Mouse (Mus musculus) neural tube, embryonic 14.5 days (tissue): ENCODE results near the gene Pdcd5. TPM values are rescaled to one million over a fixed set of nuclear protein-coding genes. Genes with fewer than 3 reads are reported as not detected.

Experiments used
- ATAC-seq: fragments of 200-750 bp; cut with Nextera tagmentation; 2 replicates; pipeline ENCODE4 v1.8.0; 2017; ENCODE audit warnings: low read depth, mild to moderate bottlenecking, moderate TSS enrichment, moderate library complexity
- H3K27ac ChIP-seq: fragments of 300-500 bp; sonication (generic); 2 replicates; pipeline ENCODE4 v1.5.1; 2014; ENCODE audit warnings: low read depth, mild to moderate bottlenecking, control low read depth, low read length, moderate library complexity, mixed read lengths
- H3K27me3 ChIP-seq: fragments of 300-500 bp; sonication (generic); 2 replicates; pipeline ENCODE4 v1.6.1; 2014; ENCODE audit warnings: low read length; ENCODE audit not compliant: control insufficient read depth, insufficient read depth
- H3K36me3 ChIP-seq: fragments of 300-500 bp; sonication (generic); 2 replicates; pipeline ENCODE4 v1.6.1; 2014; ENCODE audit warnings: low read length, mixed read lengths; ENCODE audit not compliant: control insufficient read depth, insufficient read depth
- H3K4me1 ChIP-seq: fragments of 300-500 bp; sonication (generic); 2 replicates; pipeline ENCODE4 v1.6.1; 2014; ENCODE audit warnings: low read length; ENCODE audit not compliant: control insufficient read depth, insufficient read depth
- H3K4me2 ChIP-seq: fragments of 300-500 bp; sonication (generic); 2 replicates; pipeline ENCODE4 v1.6.1; 2014; ENCODE audit warnings: mild to moderate bottlenecking, low read depth, low read length, control low read depth
- H3K4me3 ChIP-seq: fragments of 300-500 bp; sonication (generic); 2 replicates; pipeline ENCODE4 v1.5.1; 2014; ENCODE audit warnings: low read depth, low read length, control low read depth, mixed read lengths
- H3K9ac ChIP-seq: fragments of 300-500 bp; sonication (generic); replicated peaks from 2 replicates; pipeline ENCODE4 v1.6.1; 2014; ENCODE audit warnings: low read depth, mild to moderate bottlenecking, control low read depth, low read length, mixed read lengths
- H3K9me3 ChIP-seq: fragments of 300-500 bp; sonication (generic); 2 replicates; pipeline ENCODE4 v1.6.1; 2016; ENCODE audit warnings: low read length; ENCODE audit not compliant: control insufficient read depth
- WGBS: fragments of 180-500 bp; shearing (Covaris S2); extraction: QIAGEN DNeasy Blood & Tissue Kit; methylation state at CpG from one replicate; pipeline ENCODE4 v1.1.7; 2014; 5-methylcytosine and 5-hydroxymethylcytosine counted together
- polyA plus RNA-seq: library from polyadenylated mRNA; unstranded; fragments of >200 nt; fragmentation: Nextera tagmentation; extraction: Ambion mirVana; gene quantifications from 2 replicates; pipeline ENCODE4 v1.2.1, GENCODE M21; 2014

Pdcd5 gene
- polyA plus RNA-seq: 285 and 291 TPM in 2 replicates

GRCm38 (mm10) chr7:35647101-35647698 lies at the start of gene Pdcd5:
Gene Pdcd5 (minus strand): TSS chr7:35647521.
- Histone ChIP-seq H3K9ac (peak within 1 kb of the TSS; percentile 91), H3K4me3 (peak within 1 kb of the TSS; percentile 88), H3K4me2 (peak within 1 kb of the TSS; percentile 69), H3K36me3 (peaks cover 17% of the 10 kb centered on the region), H3K4me1 (no peaks in the 10 kb centered on the region), H3K27ac (peak within 1 kb of the TSS; percentile 72), H3K9me3 (no peaks in the 10 kb centered on the region), H3K27me3 (no peaks in the 10 kb centered on the region)
- peak; percentile 94 for ATAC-seq
- WGBS: 2% methylated on average over 56 of the region's 64 CpGs

DNA sequence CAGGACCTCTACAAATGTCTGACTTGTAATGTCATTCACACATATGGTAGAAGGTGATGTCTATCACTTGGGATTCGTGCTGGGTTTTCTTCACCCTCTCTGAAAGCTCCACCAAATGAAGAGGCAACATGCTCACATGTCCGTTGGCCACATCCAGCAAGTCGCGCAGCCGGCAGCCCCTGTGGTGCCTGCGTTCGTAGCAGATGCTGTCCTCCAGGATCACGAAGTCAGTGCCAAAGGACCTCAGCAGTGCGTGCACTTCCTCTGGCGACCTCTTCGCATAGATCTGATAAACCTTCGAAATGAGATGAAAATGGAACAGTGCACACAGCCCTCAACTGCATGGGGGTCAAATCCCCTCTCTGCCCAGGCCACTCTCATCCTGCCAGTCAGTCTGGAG lies 45.3 kb upstream of the Pdcd5 start:
- no peaks in the 10 kb centered on the region for H3K36me3 ChIP-seq
- peaks cover 4% of the 10 kb centered on the region; the same call in 1 of the 2 replicates for H3K4me1 ChIP-seq
- H3K4me3 ChIP-seq: no peak overlapping the region
- ATAC-seq: no peak
- H3K9ac ChIP-seq: no peak overlapping the region
- no peak overlapping the region for H3K4me2 ChIP-seq
- H3K27me3 ChIP-seq: no peaks in the 10 kb centered on the region
- no peak overlapping the region for H3K27ac ChIP-seq
- 85% methylated on average over 12 of the region's 12 CpGs for WGBS
- H3K9me3 ChIP-seq: no peaks in the 10 kb centered on the region

DNA sequence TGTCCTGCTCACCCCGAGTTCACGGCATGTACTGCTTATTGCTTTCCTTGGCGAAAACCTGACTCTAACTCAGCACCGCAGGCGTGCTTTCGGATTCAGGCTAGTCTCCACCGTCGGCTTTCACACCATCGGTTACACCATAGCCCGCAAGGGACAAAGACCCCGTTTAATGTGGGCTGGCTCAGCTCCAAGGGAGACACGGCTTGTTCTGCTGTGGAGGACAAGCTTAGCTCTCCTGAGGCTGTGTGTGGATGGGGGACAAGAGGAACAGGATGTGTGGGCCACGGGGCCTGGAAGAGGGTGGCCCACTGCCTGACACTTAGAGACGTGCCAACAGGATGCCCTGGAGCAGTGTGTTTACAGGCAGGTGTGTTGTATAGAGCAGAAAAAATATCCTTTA lies 44.8 kb upstream of the Pdcd5 start:
- ATAC-seq: peak; percentile 67
- H3K36me3 ChIP-seq: no peaks in the 10 kb centered on the region
- H3K9ac ChIP-seq: no peak overlapping the region
- 57% methylated on average over 14 of the region's 14 CpGs for WGBS
- no peak overlapping the region for H3K4me3 ChIP-seq
- no peak overlapping the region for H3K4me2 ChIP-seq
- no peak overlapping the region for H3K27ac ChIP-seq
- H3K27me3 ChIP-seq: no peaks in the 10 kb centered on the region
- H3K9me3 ChIP-seq: no peaks in the 10 kb centered on the region
- peaks cover 4% of the 10 kb centered on the region; the same call in 1 of the 2 replicates for H3K4me1 ChIP-seq

- no peak overlapping the region for H3K9ac ChIP-seq
- H3K27me3 ChIP-seq: no peaks in the 10 kb centered on the region
- H3K4me1 ChIP-seq: peaks cover 4% of the 10 kb centered on the region; the same call in 1 of the 2 replicates
- WGBS: 77% methylated on average over 11 of the region's 11 CpGs
- ATAC-seq: no peak
- H3K36me3 ChIP-seq: no peaks in the 10 kb centered on the region
- no peak overlapping the region for H3K4me3 ChIP-seq
- no peaks in the 10 kb centered on the region for H3K9me3 ChIP-seq
- H3K4me2 ChIP-seq: no peak overlapping the region
- H3K27ac ChIP-seq: no peak overlapping the region
These were observed 41.5 kb upstream of the Pdcd5 start for GRCm38 (mm10) chr7:35688781-35689349.

- Histone ChIP-seq H3K4me1 (peaks cover 4% of the 10 kb centered on the region; the same call in 1 of the 2 replicates), H3K9me3 (no peaks in the 10 kb centered on the region), H3K4me2 (no peak overlapping the region), H3K9ac (no peak overlapping the region), H3K27ac (no peak overlapping the region), H3K36me3 (no peaks in the 10 kb centered on the region), H3K4me3 (no peak overlapping the region), H3K27me3 (no peaks in the 10 kb centered on the region)
- ATAC-seq: no peak
- WGBS: 36% methylated on average over 9 of the region's 9 CpGs
These were observed 41.0 kb upstream of the Pdcd5 start for GRCm38 (mm10) chr7:35688276-35688675.

DNA sequence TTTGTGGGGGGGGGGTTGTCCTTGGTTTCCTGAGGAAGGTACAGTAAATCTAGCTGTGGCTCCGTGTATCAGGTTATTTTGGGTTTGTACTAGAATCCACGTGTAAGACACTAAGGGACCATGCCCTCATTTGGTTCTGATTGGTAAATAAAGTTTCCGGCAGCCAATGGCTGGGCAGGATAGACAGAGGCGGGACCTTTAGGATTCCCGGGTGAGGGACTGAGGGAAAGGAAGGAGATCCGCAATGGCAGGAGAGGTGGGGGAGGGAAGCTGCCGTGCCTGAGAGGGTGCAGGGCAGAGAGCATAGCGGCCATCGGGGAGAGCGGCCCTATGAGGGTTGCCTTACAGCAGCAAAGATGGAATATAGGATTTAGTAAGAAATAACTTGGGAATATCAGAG lies 39.9 kb upstream of the Pdcd5 start:
- no peaks in the 10 kb centered on the region for H3K27me3 ChIP-seq
- H3K4me1 ChIP-seq: peaks cover 4% of the 10 kb centered on the region; the same call in 1 of the 2 replicates
- no peaks in the 10 kb centered on the region for H3K9me3 ChIP-seq
- H3K9ac ChIP-seq: no peak overlapping the region
- H3K27ac ChIP-seq: no peak overlapping the region
- peak overlapping the region; percentile 12; the same call in 1 of the 2 replicates for H3K4me2 ChIP-seq
- ATAC-seq: no peak
- WGBS: 23% methylated on average over 10 of the region's 10 CpGs
- H3K36me3 ChIP-seq: no peaks in the 10 kb centered on the region
- no peak overlapping the region for H3K4me3 ChIP-seq

- Histone ChIP-seq H3K27me3 (no peaks in the 10 kb centered on the region), H3K9ac (no peak overlapping the region), H3K4me3 (no peak overlapping the region), H3K27ac (no peak overlapping the region), H3K36me3 (no peaks in the 10 kb centered on the region), H3K9me3 (no peaks in the 10 kb centered on the region), H3K4me1 (peaks cover 4% of the 10 kb centered on the region; the same call in 1 of the 2 replicates), H3K4me2 (peak overlapping the region; percentile 12; the same call in 1 of the 2 replicates)
- ATAC-seq: peak; percentile 25; the same call in 1 of the 2 replicates
- WGBS: 30% methylated on average over 13 of the region's 13 CpGs
These were observed 39.4 kb upstream of the Pdcd5 start for GRCm38 (mm10) chr7:35686756-35687155.

DNA sequence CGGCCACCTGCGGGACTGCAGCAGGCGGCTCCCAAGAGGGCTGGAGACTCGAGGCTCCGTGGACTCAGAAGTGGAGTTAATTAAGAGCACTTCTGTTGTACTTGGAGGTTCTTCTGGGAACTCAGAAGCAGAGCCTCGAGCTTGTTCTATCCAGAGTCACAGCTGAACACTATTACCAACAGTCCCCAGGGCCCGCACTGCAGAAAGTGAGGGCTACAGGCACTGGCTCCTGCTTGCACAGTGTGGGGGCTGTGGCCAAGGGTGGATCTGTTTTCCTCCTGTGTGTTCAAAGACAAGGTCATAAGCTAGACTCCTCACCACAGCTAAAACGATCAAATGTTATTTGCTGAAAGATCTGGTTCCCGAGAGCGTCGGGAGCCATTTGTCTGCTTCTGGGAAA lies 38.9 kb upstream of the Pdcd5 start:
- 0 out of 2 replicates have a peak, but pooled peaks have one; percentile 36 for ATAC-seq

GRCm38 (mm10) chr7:35683409-35684122 lies 36.2 kb upstream of the Pdcd5 start:
- H3K27ac ChIP-seq: no peak overlapping the region
- H3K4me1 ChIP-seq: no peaks in the 10 kb centered on the region
- no peak overlapping the region for H3K4me3 ChIP-seq
- no peaks in the 10 kb centered on the region for H3K9me3 ChIP-seq
- 78% methylated on average over 6 of the region's 6 CpGs for WGBS
- no peak for ATAC-seq
- H3K9ac ChIP-seq: no peak overlapping the region
- no peak overlapping the region for H3K4me2 ChIP-seq
- H3K36me3 ChIP-seq: no peaks in the 10 kb centered on the region
- H3K27me3 ChIP-seq: no peaks in the 10 kb centered on the region

More for the DNA sequence above, 38.9 kb upstream of the Pdcd5 start:
- no peaks in the 10 kb centered on the region for H3K27me3 ChIP-seq
- no peak overlapping the region for H3K27ac ChIP-seq
- no peaks in the 10 kb centered on the region for H3K36me3 ChIP-seq
- WGBS: 64% methylated on average over 11 of the region's 11 CpGs
- no peak overlapping the region for H3K4me3 ChIP-seq
- H3K4me2 ChIP-seq: no peak overlapping the region
- H3K9me3 ChIP-seq: no peaks in the 10 kb centered on the region
- peaks cover 4% of the 10 kb centered on the region; the same call in 1 of the 2 replicates for H3K4me1 ChIP-seq
- no peak overlapping the region for H3K9ac ChIP-seq
